Mouse (Mus musculus) spleen, adult 2 months (tissue): Measurements from ENCODE around the gene Tubg2.

Experiments
- CTCF ChIP-seq: fragments of 200-500 bp; IDR thresholded peaks from 2 replicates; pipeline ENCODE4 v1.5.1; 2011; ENCODE audit warnings: mild to moderate bottlenecking, inconsistent platforms; ENCODE audit not compliant: insufficient read depth, insufficient read length, insufficient replicate concordance; ENCODE audit errors: extremely low read depth
- POLR2A ChIP-seq: fragments of 200-500 bp; IDR thresholded peaks from 2 replicates; pipeline ENCODE4 v1.6.1; 2011; ENCODE audit warnings: low read depth, low read length, inconsistent platforms

- TF ChIP-seq CTCF (no peak), POLR2A (no peak)
These were observed 31.0 kb downstream of the Tubg2 start for GRCm38 (mm10) chr11:101186526-101187247.
